Mouse (Mus musculus): ENCODE measurements around the gene Mex3d. TPM values are rescaled to one million over a fixed set of nuclear protein-coding genes. Genes with fewer than 3 reads are reported as not detected.

The Mex3d gene
- total and polyA plus RNA-seq, 3 experiments, result 15.6 to 18.8 TPM; not detected in 1

DNA sequence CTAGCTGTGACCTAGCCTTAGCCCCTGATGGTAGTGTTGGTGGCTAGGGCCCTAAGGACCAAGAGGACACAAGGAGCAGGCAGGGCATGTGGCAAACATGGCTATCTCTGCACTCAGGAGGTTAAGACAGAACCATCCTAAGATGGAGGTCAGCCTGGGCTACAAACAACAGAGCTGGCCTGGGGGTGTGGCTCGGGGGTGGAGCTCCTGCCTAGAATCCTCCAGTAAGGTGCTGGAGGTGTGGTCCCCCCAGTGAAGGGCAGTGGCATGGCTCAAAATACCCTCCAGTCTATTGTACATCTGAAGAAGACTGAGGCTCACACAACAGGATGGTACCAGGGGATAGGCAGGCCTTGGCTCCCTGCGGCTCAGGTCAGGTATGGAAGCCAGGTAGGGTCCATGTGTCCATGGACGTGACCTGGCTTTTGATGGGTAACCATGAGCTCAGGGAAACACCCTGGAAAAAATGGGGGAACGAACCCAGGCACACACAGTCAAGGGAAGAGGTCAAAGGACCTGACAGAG, 3.3 kb downstream of the Mex3d start:
- no peak for TF ChIP-seq ZNF384 (IDR thresholded peaks at IDR 0.05; ENCODE audit: low read depth, low read length)
- no peak for TF ChIP-seq GATA1 (IDR thresholded peaks at IDR 0.05; ENCODE audit: low read depth, low read length)
- TF ChIP-seq JUND (IDR thresholded peaks at IDR 0.05; ENCODE audit: low read depth, low read length), result no peak
- no peak for TF ChIP-seq POLR2AphosphoS5 (IDR thresholded peaks at IDR 0.05; ENCODE audit: borderline replicate concordance, low read depth, low read length)
- TF ChIP-seq NRF1 (IDR thresholded peaks at IDR 0.05; ENCODE audit: insufficient read depth, low read depth, low read length, poor library complexity, severe bottlenecking), result no peak
- TF ChIP-seq SIN3A (IDR thresholded peaks at IDR 0.05; ENCODE audit: low read length), result no peak
- TF ChIP-seq USF1 (IDR thresholded peaks at IDR 0.05; ENCODE audit: low read depth, low read length), result no peak
- TF ChIP-seq CHD2 (IDR thresholded peaks at IDR 0.05; ENCODE audit: low read length), result no peak
- no peak for TF ChIP-seq E2F4 (IDR thresholded peaks at IDR 0.05; ENCODE audit: borderline replicate concordance, low read depth, low read length)
- no peak for TF ChIP-seq CTCF (IDR thresholded peaks at IDR 0.05 in 2 of 3, conservative IDR thresholded peaks at IDR 0.05 in 1 of 3; ENCODE audit: control insufficient read depth in 1 of 3, insufficient read depth in 1 of 3, low read depth in 2 of 3, low read length in 3 of 3, poor library complexity in 1 of 3, severe bottlenecking in 1 of 3)
- no peak for TF ChIP-seq BHLHE40 (IDR thresholded peaks at IDR 0.05; ENCODE audit: borderline replicate concordance, low read depth, low read length)
- Histone ChIP-seq H3K4me1 (ENCODE audit: control insufficient read depth in 1 of 2, insufficient read depth in 2 of 2, low read length in 2 of 2) (peaks cover 7 to 36% of the 10 kb centered on the region in 2 experiments), H3K27ac (ENCODE audit: control insufficient read depth, low read depth, low read length) (no peak overlapping the region), H3K9ac (ENCODE audit: control insufficient read depth, low read depth, low read length, poor library complexity, severe bottlenecking) (no peak overlapping the region), H3K27me3 (ENCODE audit: control insufficient read depth in 1 of 2, insufficient read depth in 2 of 2, low read length in 2 of 2) (no peaks in the 10 kb centered on the region), H3K79me2 (ENCODE audit: control insufficient read depth, insufficient read depth, low read length, poor library complexity) (peaks cover 17% of the 10 kb centered on the region), H3K9me3 (replicated peaks; ENCODE audit: insufficient read depth, low read length) (no peaks in the 10 kb centered on the region), H3K36me3 (ENCODE audit: control insufficient read depth in 1 of 2, insufficient read depth in 2 of 2, low read length in 2 of 2) (peaks cover 0 to 22% of the 10 kb centered on the region in 2 experiments; a peak in 2 of 4 replicates), H3K4me3 (ENCODE audit: control insufficient read depth in 1 of 2, insufficient read depth in 1 of 2, low read depth in 2 of 2, low read length in 2 of 2) (no peak overlapping the region)
- peak; percentile 39 for DNase-seq (ENCODE audit: low read depth, low spot score)

DNA sequence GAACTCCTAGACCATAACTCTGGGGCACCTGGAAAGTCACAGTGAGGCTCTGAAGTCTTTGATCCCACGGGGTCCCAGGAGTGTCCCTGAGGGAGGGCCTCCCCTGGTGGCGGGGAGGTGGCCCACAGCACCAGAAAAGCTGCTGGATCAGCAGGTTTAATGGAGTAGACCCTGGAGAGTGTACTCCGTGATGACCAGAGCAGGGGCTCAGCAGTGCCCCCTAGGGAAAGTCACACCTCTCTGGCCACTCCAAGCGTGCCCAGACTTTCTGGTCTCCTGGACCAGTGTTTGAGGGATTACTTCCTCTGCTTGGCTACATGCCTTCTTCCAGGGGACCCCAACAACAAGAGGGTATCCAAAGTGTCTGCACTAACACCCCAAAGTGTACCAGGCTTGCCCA, 4.0 kb downstream of the Mex3d start:
- TF ChIP-seq MXI1 (IDR thresholded peaks at IDR 0.05; ENCODE audit: low read depth, low read length) (no peak), CTCF (IDR thresholded peaks at IDR 0.05 in 2 of 3, conservative IDR thresholded peaks at IDR 0.05 in 1 of 3; ENCODE audit: control insufficient read depth in 1 of 3, insufficient read depth in 1 of 3, low read depth in 2 of 3, low read length in 3 of 3, poor library complexity in 1 of 3, severe bottlenecking in 1 of 3) (peak; percentile 25 to 35 (median 29); a peak in 4 of 6 replicates), NRF1 (IDR thresholded peaks at IDR 0.05; ENCODE audit: insufficient read depth, low read depth, low read length, poor library complexity, severe bottlenecking) (no peak)
- Histone ChIP-seq H3K4me1 (ENCODE audit: control insufficient read depth in 1 of 2, insufficient read depth in 2 of 2, low read length in 2 of 2) (peaks cover 1 to 31% of the 10 kb centered on the region in 2 experiments; a peak in 3 of 4 replicates), H3K9me3 (replicated peaks; ENCODE audit: insufficient read depth, low read length) (no peaks in the 10 kb centered on the region), H3K27ac (ENCODE audit: control insufficient read depth, low read depth, low read length) (no peak overlapping the region), H3K27me3 (ENCODE audit: control insufficient read depth in 1 of 2, insufficient read depth in 2 of 2, low read length in 2 of 2) (no peaks in the 10 kb centered on the region), H3K36me3 (ENCODE audit: control insufficient read depth in 1 of 2, insufficient read depth in 2 of 2, low read length in 2 of 2) (peaks cover 0 to 15% of the 10 kb centered on the region in 2 experiments; a peak in 2 of 4 replicates), H3K9ac (ENCODE audit: control insufficient read depth, low read depth, low read length, poor library complexity, severe bottlenecking) (no peak overlapping the region), H3K4me3 (ENCODE audit: control insufficient read depth in 1 of 2, insufficient read depth in 1 of 2, low read depth in 2 of 2, low read length in 2 of 2) (no peak overlapping the region), H3K79me2 (ENCODE audit: control insufficient read depth, insufficient read depth, low read length, poor library complexity) (peaks cover 17% of the 10 kb centered on the region)
- DNase-seq (ENCODE audit: low read depth, low spot score), result no peak
